Mouse (Mus musculus): ENCODE results near the gene Cpm. TPM values are rescaled to one million over a fixed set of nuclear protein-coding genes. Genes with fewer than 3 reads are reported as not detected.
"Not testable (repeated sequence)": the region's sequence is repeated elsewhere in the genome, so short reads cannot be mapped to it uniquely, and the experiment has no call there.

Gene Cpm
- polyA plus RNA-seq, 1 experiment: 13.6 TPM

DNA sequence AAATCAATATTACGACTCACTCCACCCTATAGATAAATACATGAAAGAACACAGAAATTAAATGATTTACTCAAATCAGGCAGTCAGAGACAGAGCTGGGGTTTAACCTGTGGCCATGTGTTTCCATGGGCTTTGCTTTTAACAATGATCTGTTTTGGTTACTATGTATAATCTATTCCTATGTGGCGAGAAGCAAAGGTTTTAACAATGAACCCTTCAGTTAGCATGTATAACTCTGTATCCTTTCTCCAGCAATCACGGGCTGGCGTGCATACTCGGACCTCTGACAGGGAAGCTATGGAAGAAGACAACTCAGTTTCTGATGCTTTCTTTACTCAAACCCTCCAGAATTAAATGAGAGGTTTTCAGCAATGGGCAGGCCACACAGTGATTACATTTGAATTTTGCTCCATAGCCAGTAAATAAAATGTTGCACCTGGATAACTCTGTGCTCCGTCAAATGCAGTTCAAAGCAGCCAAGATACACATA lies 13.1 kb upstream of the Cpm start:
- Histone ChIP-seq H3K4me1 (ENCODE audit: control insufficient read depth, insufficient read depth, low read length) (no peaks in the 10 kb centered on the region), H3K27me3 (ENCODE audit: control insufficient read depth, insufficient read depth, low read length) (no peaks in the 10 kb centered on the region), H3K4me3 (replicated peaks; ENCODE audit: insufficient read depth, low read depth, low read length) (no peak overlapping the region), H3K27ac (ENCODE audit: insufficient read depth, low read length) (no peak overlapping the region)
- TF ChIP-seq CTCF (IDR thresholded peaks at IDR 0.05; ENCODE audit: borderline replicate concordance, insufficient read depth, low read depth, low read length) (no peak), POLR2A (IDR thresholded peaks at IDR 0.05; ENCODE audit: borderline replicate concordance, insufficient read depth, low read length) (no peak)
- DNase-seq: no peak
- WGBS: 89% methylated on average over 6 of the region's 6 CpGs

DNA sequence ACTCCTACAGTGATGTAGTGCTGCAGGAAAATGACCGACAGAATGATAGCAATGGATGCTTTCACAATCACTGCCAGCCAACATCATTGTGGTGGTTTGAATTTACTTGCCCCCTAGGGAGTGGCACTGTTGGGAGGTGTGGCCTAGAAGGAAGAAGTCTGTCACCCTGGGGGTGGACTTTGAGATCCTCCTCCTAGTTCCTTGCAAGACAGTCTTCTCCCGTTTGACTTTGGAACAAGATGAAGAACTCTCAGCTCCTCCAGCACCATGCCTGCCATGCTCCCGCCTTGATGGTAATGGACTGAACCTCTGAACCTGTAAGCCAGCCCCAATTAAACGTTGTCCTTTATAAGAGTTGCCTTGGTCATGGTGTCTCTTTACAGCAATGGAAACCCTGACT lies 12.5 kb upstream of the Cpm start:
- not testable (repeated sequence) for H3K27ac ChIP-seq (ENCODE audit: insufficient read depth, low read length); H3K4me1 ChIP-seq (ENCODE audit: control insufficient read depth, insufficient read depth, low read length); H3K4me3 ChIP-seq (replicated peaks; ENCODE audit: insufficient read depth, low read depth, low read length); DNase-seq; H3K27me3 ChIP-seq (ENCODE audit: control insufficient read depth, insufficient read depth, low read length)
- WGBS: 77% methylated on average over 4 of the region's 4 CpGs

DNA sequence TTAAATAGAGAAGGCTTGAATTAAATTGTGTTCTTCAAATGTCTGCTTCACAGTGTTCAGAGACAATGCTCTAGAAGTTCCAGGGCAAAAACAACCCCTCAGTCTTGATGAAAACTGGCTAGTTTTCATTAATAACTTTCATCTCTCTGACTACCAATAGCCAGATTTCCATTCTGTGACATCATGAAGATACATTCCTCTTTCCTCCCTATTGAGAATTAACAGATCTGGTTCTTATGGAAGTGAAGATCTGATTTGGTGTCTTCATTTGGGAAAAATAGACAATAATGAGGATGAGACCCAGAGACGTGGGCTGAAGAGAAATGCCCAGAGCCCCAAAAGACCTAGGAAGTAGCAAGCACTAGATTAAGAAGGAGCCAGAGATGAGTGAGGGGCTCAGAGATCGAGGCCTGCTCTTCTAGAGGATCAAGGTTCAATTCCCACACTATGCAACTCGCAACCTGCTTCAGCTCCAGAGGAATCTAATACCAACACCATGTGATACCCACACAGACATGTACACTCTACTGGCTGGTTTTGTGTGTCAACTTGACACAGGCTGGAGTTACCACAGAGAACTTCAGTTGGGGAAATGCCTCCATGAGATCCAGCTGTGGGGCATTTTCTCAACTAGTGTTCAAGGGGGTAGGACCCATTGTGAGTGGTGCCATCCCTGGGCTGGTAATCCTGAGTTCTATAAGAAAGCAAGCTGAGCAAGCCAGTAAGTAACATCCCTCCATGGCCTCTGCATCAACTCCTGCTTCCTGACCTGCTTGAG lies 11.5 kb upstream of the Cpm start:
- Histone ChIP-seq H3K4me3 (replicated peaks; ENCODE audit: insufficient read depth, low read depth, low read length) (no peak overlapping the region), H3K27ac (ENCODE audit: insufficient read depth, low read length) (no peak overlapping the region), H3K27me3 (ENCODE audit: control insufficient read depth, insufficient read depth, low read length) (no peaks in the 10 kb centered on the region), H3K4me1 (ENCODE audit: control insufficient read depth, insufficient read depth, low read length) (no peaks in the 10 kb centered on the region)
- 90% methylated on average over 3 of the region's 3 CpGs for WGBS
- no peak for DNase-seq
- no peak for TF ChIP-seq POLR2A (IDR thresholded peaks at IDR 0.05; ENCODE audit: borderline replicate concordance, insufficient read depth, low read length)
- TF ChIP-seq CTCF (IDR thresholded peaks at IDR 0.05; ENCODE audit: borderline replicate concordance, insufficient read depth, low read depth, low read length): no peak

DNA sequence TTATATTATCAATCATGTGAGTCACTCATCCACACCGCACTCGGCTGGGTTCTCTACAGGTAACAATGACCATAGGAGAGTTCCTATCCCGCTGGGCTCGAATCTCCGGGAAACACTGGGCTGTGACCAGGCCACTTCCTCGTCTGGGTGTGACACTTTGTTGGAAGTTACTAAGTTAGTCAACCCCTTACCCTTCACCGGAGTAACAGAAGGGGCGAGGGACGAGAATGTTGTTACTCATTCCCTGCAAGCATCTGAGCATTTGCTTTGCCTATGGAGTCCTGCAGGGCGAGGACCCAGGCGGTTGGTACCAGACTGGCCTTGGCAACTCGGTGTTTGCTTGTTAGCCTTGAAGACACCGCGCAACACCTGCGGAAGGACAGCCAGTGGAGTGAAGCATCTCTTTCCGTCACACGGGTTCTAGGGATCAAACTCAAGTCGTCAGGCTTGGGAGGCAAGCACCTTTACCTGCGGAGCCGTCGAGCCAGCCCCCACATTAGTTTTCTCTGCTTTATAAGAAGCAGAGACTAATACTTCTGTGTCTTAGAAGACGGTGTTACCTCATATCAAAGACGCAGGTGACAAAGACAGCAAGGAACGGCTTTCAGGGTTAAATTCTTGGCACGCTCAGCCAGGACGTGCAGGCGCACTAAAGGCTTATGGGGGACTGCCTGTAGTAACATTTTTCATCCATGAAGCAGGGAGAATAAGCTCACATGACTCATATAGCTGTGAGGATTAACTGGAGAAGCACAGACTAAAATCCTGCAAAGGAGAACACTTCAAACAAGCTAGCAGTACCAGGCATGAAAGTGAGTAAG lies 10.0 kb upstream of the Cpm start:
- Histone ChIP-seq H3K27ac (ENCODE audit: insufficient read depth, low read length) (no peak overlapping the region), H3K27me3 (ENCODE audit: control insufficient read depth, insufficient read depth, low read length) (no peaks in the 10 kb centered on the region), H3K4me1 (ENCODE audit: control insufficient read depth, insufficient read depth, low read length) (no peaks in the 10 kb centered on the region), H3K4me3 (replicated peaks; ENCODE audit: insufficient read depth, low read depth, low read length) (no peak overlapping the region)
- DNase-seq: no peak
- no peak for TF ChIP-seq CTCF (IDR thresholded peaks at IDR 0.05; ENCODE audit: borderline replicate concordance, insufficient read depth, low read depth, low read length)
- 84% methylated on average over 27 of the region's 27 CpGs for WGBS

DNA sequence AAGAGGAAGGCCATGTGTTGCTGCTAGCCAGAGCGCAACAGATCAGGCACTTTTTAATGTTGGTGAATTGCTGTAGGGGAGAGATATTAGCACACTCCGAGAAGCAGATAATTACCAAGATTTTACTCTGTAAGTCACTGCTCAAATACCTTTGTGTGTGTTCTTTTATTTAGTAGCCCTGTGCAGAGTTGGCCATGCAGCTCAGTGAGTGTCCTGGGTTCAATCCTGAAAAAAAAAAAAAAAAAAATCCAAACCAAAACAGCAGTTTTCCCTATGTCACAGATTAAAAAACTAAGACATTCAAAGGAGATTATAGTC lies 9.5 kb upstream of the Cpm start:
- H3K27me3 ChIP-seq (ENCODE audit: control insufficient read depth, insufficient read depth, low read length): no peaks in the 10 kb centered on the region
- no peak overlapping the region for H3K4me3 ChIP-seq (replicated peaks; ENCODE audit: insufficient read depth, low read depth, low read length)
- 98% methylated on average over 2 of the region's 2 CpGs for whole genome bisulfite sequencing
- H3K4me1 ChIP-seq (ENCODE audit: control insufficient read depth, insufficient read depth, low read length): no peaks in the 10 kb centered on the region
- DNase-seq: no peak
- TF ChIP-seq POLR2A (IDR thresholded peaks at IDR 0.05; ENCODE audit: borderline replicate concordance, insufficient read depth, low read length): no peak
- TF ChIP-seq CTCF (IDR thresholded peaks at IDR 0.05; ENCODE audit: borderline replicate concordance, insufficient read depth, low read depth, low read length): no peak
- H3K27ac ChIP-seq (ENCODE audit: insufficient read depth, low read length): no peak overlapping the region

DNA sequence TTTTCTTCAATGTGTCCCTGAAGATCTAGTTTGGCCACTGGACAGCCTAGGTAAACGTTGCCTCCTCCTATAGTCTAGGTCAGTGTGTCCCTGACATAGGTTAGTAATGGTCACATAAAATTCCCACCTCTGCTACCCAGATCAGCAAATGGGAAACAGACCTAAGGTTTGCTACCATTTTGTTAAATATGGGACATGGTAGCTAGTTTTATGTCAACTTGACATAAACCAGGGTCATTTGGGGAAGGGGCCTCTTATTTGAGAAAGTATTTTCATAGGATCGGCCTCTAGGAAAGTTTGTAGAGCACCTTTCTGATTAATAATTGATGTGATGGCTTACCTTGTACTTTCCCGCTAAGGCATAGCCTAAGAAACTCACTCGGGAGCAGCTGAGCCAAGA lies 8.8 kb upstream of the Cpm start:
- DNase-seq: no peak
- Histone ChIP-seq H3K4me3 (replicated peaks; ENCODE audit: insufficient read depth, low read depth, low read length) (no peak overlapping the region), H3K27ac (ENCODE audit: insufficient read depth, low read length) (no peak overlapping the region), H3K27me3 (ENCODE audit: control insufficient read depth, insufficient read depth, low read length) (no peaks in the 10 kb centered on the region), H3K4me1 (ENCODE audit: control insufficient read depth, insufficient read depth, low read length) (no peaks in the 10 kb centered on the region)
- 96% methylated on average over 4 of the region's 4 CpGs for WGBS
- TF ChIP-seq POLR2A (IDR thresholded peaks at IDR 0.05; ENCODE audit: borderline replicate concordance, insufficient read depth, low read length): no peak
- TF ChIP-seq CTCF (IDR thresholded peaks at IDR 0.05; ENCODE audit: borderline replicate concordance, insufficient read depth, low read depth, low read length): no peak

DNA sequence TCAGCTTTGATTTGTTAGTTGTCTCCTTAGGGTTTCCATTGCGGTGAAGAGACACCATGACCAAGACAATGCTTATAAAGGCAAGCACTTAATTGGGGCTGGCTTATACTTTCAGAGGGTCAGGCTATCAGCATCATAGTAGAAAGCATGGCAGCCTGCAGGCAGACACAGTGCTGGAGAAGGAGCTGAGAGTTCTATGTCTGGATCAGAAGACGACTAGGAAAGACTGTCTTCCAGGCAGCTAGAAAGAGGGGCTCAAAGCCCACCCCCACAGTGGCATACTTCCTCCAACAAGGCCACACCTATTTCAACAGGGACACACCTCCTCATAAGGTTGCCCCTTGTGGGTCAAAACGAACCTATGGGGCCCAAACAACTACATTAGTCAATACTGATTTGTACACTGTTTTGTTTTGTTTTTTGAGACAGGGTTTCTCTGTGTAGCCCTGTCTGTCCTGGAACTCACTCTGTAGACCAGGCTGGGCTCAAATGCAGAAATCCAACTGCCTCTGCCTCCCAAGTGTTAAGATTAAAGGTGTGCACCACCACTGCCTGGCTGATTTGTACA lies 8.3 kb upstream of the Cpm start:
- TF ChIP-seq POLR2A (IDR thresholded peaks at IDR 0.05; ENCODE audit: borderline replicate concordance, insufficient read depth, low read length) (no peak), CTCF (IDR thresholded peaks at IDR 0.05; ENCODE audit: borderline replicate concordance, insufficient read depth, low read depth, low read length) (no peak)
- whole genome bisulfite sequencing: 60% methylated on average over 3 of the region's 3 CpGs
- H3K4me3 ChIP-seq (replicated peaks; ENCODE audit: insufficient read depth, low read depth, low read length): no peak overlapping the region

More for the DNA sequence above, 8.3 kb upstream of the Cpm start:
- Histone ChIP-seq H3K4me1 (ENCODE audit: control insufficient read depth, insufficient read depth, low read length) (no peaks in the 10 kb centered on the region), H3K27ac (ENCODE audit: insufficient read depth, low read length) (no peak overlapping the region), H3K27me3 (ENCODE audit: control insufficient read depth, insufficient read depth, low read length) (no peaks in the 10 kb centered on the region)
- no peak for DNase-seq

Measured in cerebellum, adult 2 months (tissue).